Mouse (Mus musculus): Measurements from ENCODE around the gene Gpa33. TPM values are rescaled to one million over a fixed set of nuclear protein-coding genes. Genes with fewer than 3 reads are reported as not detected.

Gpa33 gene
- polyA plus RNA-seq, 1 experiment from 2014 or later = 0.38 TPM

DNA sequence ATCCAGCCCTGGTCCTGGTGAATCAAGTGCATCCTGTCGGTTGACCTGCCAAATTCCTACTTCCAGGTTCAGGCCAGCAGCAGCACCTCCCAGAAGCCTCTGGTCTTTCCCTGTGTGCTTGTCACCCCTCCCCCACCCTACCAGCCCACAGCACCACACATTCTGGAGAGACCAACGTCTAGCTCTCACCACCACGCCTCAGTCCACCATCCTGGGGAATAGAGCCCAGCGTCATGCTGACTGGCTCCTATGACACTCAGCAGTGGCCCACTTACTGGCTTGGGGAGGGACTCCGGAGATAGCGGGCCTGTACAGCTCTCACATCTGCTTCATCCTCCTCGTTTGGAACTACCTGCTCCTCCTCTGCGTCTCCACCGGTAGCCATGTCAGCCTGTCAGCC is 3.2 kb upstream of the Gpa33 start:
- no peak for DNase-seq (ENCODE audit: low spot score, missing footprints)

DNA sequence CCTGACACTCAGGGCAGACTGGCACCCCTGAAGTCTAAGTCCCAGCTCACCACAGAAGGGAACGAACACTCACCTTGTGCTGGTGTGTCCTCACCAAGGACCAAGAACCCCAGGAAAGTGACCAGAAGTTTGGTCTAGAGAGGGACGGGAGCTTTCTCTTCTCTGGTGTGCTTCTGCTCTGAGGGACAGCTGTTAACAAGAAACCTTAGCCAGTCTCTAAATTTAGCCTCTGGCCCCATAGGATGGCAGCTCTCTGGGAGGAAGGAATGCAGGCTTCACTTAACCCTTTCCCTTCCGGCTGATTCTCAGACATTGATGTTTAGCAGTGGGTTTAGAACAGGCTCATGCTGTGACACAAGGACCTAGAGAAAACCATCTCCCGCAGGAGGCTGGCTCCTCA is 2.3 kb upstream of the Gpa33 start, which contains the start of gene Dusp27:
TSS of gene Dusp27 (minus strand) at position 204 of the 400 bp plus-strand sequence.
- 53% methylated on average over 4 of the region's 4 CpGs for WGBS
- no peaks in the 10 kb centered on the region for H3K36me3 ChIP-seq (ENCODE audit: control insufficient read depth, insufficient read depth, low read length)
- DNase-seq (ENCODE audit: low spot score, missing footprints) = peak; percentile 86
- H3K9me3 ChIP-seq (ENCODE audit: control insufficient read depth, low read length) = no peaks in the 10 kb centered on the region; the same call in 1 of the 2 replicates
- no peak within 1 kb of the TSS for H3K27ac ChIP-seq (ENCODE audit: low read depth, low read length)
- H3K4me1 ChIP-seq (ENCODE audit: control insufficient read depth, insufficient read depth, low read length) = no peaks in the 10 kb centered on the region
- no peak for ATAC-seq (ENCODE audit: low FRiP score)
- no peaks in the 10 kb centered on the region for H3K27me3 ChIP-seq (ENCODE audit: control insufficient read depth, insufficient read depth, low read length)
- H3K9ac ChIP-seq (ENCODE audit: low read length) = no peak within 1 kb of the TSS
- no peak within 1 kb of the TSS for H3K4me3 ChIP-seq (ENCODE audit: low read depth, low read length)
- no peak within 1 kb of the TSS for H3K4me2 ChIP-seq

More for the DNA sequence above, 3.2 kb upstream of the Gpa33 start:
- Histone ChIP-seq H3K4me2 (no peak overlapping the region), H3K9me3 (ENCODE audit: control insufficient read depth, low read length) (no peaks in the 10 kb centered on the region; the same call in 1 of the 2 replicates), H3K4me3 (ENCODE audit: low read depth, low read length) (no peak overlapping the region), H3K4me1 (ENCODE audit: control insufficient read depth, insufficient read depth, low read length) (no peaks in the 10 kb centered on the region), H3K9ac (ENCODE audit: low read length) (no peak overlapping the region), H3K27me3 (ENCODE audit: control insufficient read depth, insufficient read depth, low read length) (no peaks in the 10 kb centered on the region), H3K36me3 (ENCODE audit: control insufficient read depth, insufficient read depth, low read length) (no peaks in the 10 kb centered on the region), H3K27ac (ENCODE audit: low read depth, low read length) (no peak overlapping the region)
- WGBS = 69% methylated on average over 9 of the region's 9 CpGs
- no peak for ATAC-seq (ENCODE audit: low FRiP score)

DNA sequence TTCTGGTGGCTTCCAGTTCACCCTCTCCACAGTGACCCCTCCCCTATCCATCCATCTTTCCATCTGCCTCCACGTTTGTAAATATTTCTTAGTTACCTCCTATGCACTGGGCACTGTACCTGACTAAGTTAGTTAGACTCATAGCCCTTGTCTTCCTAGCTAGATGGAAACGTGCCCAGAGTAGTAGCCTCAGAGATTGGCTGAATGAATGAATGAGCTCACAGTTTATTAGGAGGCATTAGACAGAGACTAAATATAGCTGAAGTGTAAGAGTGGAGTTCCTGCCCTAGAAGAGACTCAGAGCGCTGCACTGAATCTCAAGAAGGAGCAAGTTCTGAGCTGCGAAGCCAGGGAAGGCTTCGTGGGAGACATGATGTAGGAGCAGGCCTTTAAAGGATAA is 1.5 kb upstream of the Gpa33 start:
- Histone ChIP-seq H3K27me3 (ENCODE audit: control insufficient read depth, insufficient read depth, low read length) (no peaks in the 10 kb centered on the region), H3K9ac (ENCODE audit: low read length) (no peak overlapping the region), H3K4me2 (no peak overlapping the region), H3K4me3 (ENCODE audit: low read depth, low read length) (no peak overlapping the region), H3K4me1 (ENCODE audit: control insufficient read depth, insufficient read depth, low read length) (no peaks in the 10 kb centered on the region), H3K9me3 (ENCODE audit: control insufficient read depth, low read length) (no peaks in the 10 kb centered on the region), H3K27ac (ENCODE audit: low read depth, low read length) (no peak overlapping the region), H3K36me3 (ENCODE audit: control insufficient read depth, insufficient read depth, low read length) (no peaks in the 10 kb centered on the region)
- DNase-seq (ENCODE audit: low spot score, missing footprints) = no peak
- 92% methylated on average over 5 of the region's 5 CpGs for WGBS
- ATAC-seq (ENCODE audit: low FRiP score) = no peak

DNA sequence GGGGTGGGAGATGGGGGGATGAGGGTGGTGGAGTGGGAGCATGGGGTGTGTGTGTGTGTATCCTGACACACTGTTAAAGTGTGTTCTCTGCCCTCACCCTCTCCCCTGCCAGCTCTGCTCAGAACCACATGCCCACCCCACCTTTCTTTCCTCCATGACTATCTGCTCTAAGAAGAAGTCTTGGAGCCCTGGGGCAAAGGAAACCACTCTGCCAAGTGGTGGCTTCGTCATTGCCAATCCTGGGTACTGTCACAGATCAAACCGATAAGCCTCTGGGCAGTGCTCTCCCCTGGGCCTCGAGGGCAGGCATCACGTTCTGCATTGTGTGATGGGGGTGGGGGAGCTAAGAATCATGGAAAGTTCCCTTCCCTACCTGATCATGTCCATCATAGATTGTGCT is 2.3 kb downstream of the Gpa33 start:
- H3K4me3 ChIP-seq (ENCODE audit: low read depth, low read length) = no peak overlapping the region
- H3K27me3 ChIP-seq (ENCODE audit: control insufficient read depth, insufficient read depth, low read length) = no peaks in the 10 kb centered on the region
- no peak overlapping the region for H3K27ac ChIP-seq (ENCODE audit: low read depth, low read length)
- 66% methylated on average over 4 of the region's 4 CpGs for WGBS
- H3K9ac ChIP-seq (ENCODE audit: low read length) = no peak overlapping the region
- H3K4me2 ChIP-seq = no peak overlapping the region
- no peaks in the 10 kb centered on the region for H3K9me3 ChIP-seq (ENCODE audit: control insufficient read depth, low read length)
- DNase-seq (ENCODE audit: low spot score, missing footprints) (no peak), ATAC-seq (ENCODE audit: low FRiP score) (no peak)
- no peaks in the 10 kb centered on the region for H3K36me3 ChIP-seq (ENCODE audit: control insufficient read depth, insufficient read depth, low read length)
- H3K4me1 ChIP-seq (ENCODE audit: control insufficient read depth, insufficient read depth, low read length) = no peaks in the 10 kb centered on the region

DNA sequence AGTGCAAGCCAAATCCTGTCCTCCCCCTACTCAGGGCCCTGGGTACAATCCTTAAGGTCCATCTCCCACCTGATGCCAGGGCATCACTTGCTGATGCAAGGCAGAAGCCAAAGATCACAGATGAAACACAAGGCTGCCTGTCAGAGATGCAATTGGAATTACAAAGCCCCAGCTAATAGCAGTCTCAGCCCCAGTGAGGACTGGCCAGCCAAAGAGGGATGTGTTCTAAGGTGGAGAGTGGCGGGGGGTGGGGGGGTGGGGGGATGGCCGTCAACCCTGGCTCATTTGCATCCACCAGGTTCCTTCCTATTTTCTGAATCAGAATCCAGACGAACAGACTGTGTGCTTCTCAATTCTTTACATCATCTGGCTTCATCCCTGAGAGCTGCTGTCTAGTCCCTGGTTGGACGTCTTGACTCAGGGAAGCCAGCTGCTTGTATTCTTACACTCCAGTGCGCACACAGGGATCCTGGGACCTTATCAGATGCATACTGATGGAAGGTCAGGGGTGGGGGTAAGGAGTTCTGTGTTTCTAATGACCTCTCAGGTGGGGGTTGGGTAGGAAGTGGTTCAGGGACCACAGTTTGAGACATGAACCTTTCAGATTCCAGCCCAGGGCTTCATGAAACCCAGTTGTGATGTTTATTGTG is 5.2 kb downstream of the Gpa33 start:
- 44% methylated on average over 5 of the region's 5 CpGs for WGBS
- ATAC-seq (ENCODE audit: low FRiP score) = no peak; the same call in 1 of the 2 replicates
- DNase-seq (ENCODE audit: low spot score, missing footprints) = no peak

DNA sequence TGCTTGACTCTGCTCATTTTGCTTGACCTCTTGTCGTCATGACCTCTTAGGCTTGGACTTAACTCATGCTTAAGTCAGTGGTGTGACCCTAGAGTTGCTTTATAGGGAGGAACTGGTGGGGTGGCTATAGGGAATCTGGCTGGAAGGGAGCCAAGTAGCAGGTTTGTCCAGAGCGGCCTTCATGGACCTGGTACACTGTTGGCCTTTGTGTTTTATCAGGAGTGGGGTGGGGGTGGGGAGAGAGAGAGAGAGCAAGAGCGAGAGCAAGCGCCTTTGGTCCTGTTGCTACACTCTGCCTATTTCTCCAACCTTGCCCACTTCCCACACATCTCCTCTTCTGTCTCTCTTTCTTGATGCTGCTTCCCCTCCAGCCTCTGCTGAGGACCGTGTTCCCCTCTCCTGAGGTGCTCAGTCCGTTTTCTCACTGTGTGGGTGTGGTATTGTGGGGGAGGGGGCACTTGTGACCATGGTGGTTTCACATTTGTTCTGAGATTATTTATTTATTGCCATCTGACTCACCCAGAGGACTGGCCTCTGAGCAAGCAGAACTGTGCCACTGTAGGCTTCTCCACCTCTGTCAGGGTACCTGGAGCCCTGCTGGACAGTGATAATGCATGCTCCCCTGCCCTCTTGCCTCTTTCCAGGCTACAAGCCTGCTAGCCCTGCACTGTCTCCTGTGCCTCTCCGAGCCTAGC is 7.4 kb downstream of the Gpa33 start:
- Histone ChIP-seq H3K9me3 (ENCODE audit: control insufficient read depth, low read length) (no peaks in the 10 kb centered on the region), H3K4me3 (ENCODE audit: low read depth, low read length) (no peak overlapping the region), H3K4me1 (ENCODE audit: control insufficient read depth, insufficient read depth, low read length) (no peaks in the 10 kb centered on the region), H3K36me3 (ENCODE audit: control insufficient read depth, insufficient read depth, low read length) (no peaks in the 10 kb centered on the region), H3K27ac (ENCODE audit: low read depth, low read length) (no peak overlapping the region), H3K27me3 (ENCODE audit: control insufficient read depth, insufficient read depth, low read length) (no peaks in the 10 kb centered on the region), H3K9ac (ENCODE audit: low read length) (no peak overlapping the region), H3K4me2 (no peak overlapping the region)
- DNase-seq (ENCODE audit: low spot score, missing footprints) (no peak), ATAC-seq (ENCODE audit: low FRiP score) (no peak; the same call in 1 of the 2 replicates)
- 79% methylated on average over 7 of the region's 7 CpGs for WGBS

More for the DNA sequence above, 5.2 kb downstream of the Gpa33 start:
- Histone ChIP-seq H3K27ac (ENCODE audit: low read depth, low read length) (no peak overlapping the region), H3K9me3 (ENCODE audit: control insufficient read depth, low read length) (no peaks in the 10 kb centered on the region), H3K9ac (ENCODE audit: low read length) (no peak overlapping the region), H3K4me3 (ENCODE audit: low read depth, low read length) (no peak overlapping the region), H3K36me3 (ENCODE audit: control insufficient read depth, insufficient read depth, low read length) (no peaks in the 10 kb centered on the region), H3K4me1 (ENCODE audit: control insufficient read depth, insufficient read depth, low read length) (no peaks in the 10 kb centered on the region), H3K27me3 (ENCODE audit: control insufficient read depth, insufficient read depth, low read length) (no peaks in the 10 kb centered on the region), H3K4me2 (no peak overlapping the region)

DNA sequence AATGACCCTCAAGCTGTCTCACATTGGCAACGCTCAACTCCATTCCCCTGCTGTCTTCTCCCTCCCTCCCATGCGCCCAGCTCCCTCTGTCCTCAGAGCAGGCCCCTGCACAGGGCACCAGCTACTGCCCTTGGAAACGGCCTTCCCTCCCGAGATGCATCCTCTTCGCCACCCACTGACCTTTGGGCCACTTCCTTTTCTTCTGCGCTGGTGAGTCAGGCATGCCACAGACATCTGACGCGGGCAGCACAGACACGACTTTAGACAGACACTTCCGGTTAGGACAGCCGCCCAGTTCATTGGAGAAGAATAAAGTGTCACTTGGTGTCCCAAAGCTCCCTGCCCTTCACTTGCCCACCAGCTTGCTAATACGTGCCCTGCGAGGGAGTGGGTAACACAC is 8.1 kb downstream of the Gpa33 start:
- H3K4me3 ChIP-seq (ENCODE audit: low read depth, low read length) = no peak overlapping the region
- H3K4me1 ChIP-seq (ENCODE audit: control insufficient read depth, insufficient read depth, low read length) = no peaks in the 10 kb centered on the region
- no peak for ATAC-seq (ENCODE audit: low FRiP score)
- no peaks in the 10 kb centered on the region for H3K27me3 ChIP-seq (ENCODE audit: control insufficient read depth, insufficient read depth, low read length)
- no peak overlapping the region for H3K27ac ChIP-seq (ENCODE audit: low read depth, low read length)
- no peaks in the 10 kb centered on the region for H3K9me3 ChIP-seq (ENCODE audit: control insufficient read depth, low read length)
- no peak overlapping the region for H3K9ac ChIP-seq (ENCODE audit: low read length)
- H3K36me3 ChIP-seq (ENCODE audit: control insufficient read depth, insufficient read depth, low read length) = no peaks in the 10 kb centered on the region
- no peak overlapping the region for H3K4me2 ChIP-seq
- no peak for DNase-seq (ENCODE audit: low spot score, missing footprints)
- 79% methylated on average over 13 of the region's 13 CpGs for WGBS

DNA sequence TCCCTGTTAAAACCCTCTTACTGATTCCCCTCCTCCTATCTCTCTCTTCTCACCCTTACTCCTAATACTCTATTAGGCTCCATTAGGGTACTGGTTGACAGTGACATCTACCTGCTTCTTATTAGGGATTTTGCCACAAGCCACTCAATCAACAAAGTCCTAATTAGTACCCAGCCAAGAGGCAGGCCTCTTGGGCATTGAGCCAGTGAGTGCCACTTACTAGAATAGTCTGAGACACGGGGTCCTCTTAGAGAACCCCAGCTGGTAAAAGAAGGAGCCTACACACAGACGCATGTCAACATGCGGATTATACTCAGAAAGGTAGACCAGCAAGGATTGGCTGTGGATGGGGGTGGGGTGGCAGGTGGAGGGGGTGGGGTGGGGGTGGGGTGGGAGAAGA is 9.1 kb downstream of the Gpa33 start:
- DNase-seq (ENCODE audit: low spot score, missing footprints) (no peak), ATAC-seq (ENCODE audit: low FRiP score) (no peak)
- Histone ChIP-seq H3K4me3 (ENCODE audit: low read depth, low read length) (no peak overlapping the region), H3K9me3 (ENCODE audit: control insufficient read depth, low read length) (no peaks in the 10 kb centered on the region), H3K9ac (ENCODE audit: low read length) (no peak overlapping the region), H3K27ac (ENCODE audit: low read depth, low read length) (no peak overlapping the region), H3K4me1 (ENCODE audit: control insufficient read depth, insufficient read depth, low read length) (no peaks in the 10 kb centered on the region), H3K4me2 (no peak overlapping the region), H3K27me3 (ENCODE audit: control insufficient read depth, insufficient read depth, low read length) (no peaks in the 10 kb centered on the region), H3K36me3 (ENCODE audit: control insufficient read depth, insufficient read depth, low read length) (no peaks in the 10 kb centered on the region)
- WGBS = 94% methylated on average over 3 of the region's 3 CpGs

DNA sequence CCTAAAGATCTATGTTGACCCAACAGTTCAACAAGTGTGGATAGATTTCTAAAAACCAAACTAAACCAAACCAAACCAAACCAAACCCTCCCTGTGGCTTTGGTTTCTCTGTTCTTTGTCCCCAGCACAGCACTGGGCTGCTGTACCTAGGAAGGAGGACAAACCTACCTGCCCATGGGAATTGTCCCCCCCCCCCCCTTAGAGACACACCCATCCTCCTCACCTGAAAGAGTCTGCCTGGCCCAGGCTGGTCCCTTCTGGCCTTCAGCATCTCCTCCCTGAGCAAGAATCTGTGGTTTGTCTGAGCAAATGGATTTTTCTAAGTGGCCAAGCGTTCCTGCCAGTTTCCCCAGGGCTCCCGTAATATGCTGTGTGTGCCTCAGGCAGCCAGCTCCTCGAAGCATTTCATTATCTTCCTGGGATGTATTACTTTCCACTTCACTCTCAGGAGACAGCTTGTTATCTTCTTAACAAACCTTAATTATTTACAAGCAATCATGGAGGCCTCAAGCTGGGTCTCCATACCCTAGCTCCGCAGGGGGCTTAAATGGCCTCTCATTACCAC is 9.7 kb downstream of the Gpa33 start:
- no peaks in the 10 kb centered on the region for H3K36me3 ChIP-seq (ENCODE audit: control insufficient read depth, insufficient read depth, low read length)
- no peak overlapping the region for H3K9ac ChIP-seq (ENCODE audit: low read length)
- H3K9me3 ChIP-seq (ENCODE audit: control insufficient read depth, low read length) = no peaks in the 10 kb centered on the region
- H3K4me1 ChIP-seq (ENCODE audit: control insufficient read depth, insufficient read depth, low read length) = no peaks in the 10 kb centered on the region
- H3K27ac ChIP-seq (ENCODE audit: low read depth, low read length) = no peak overlapping the region
- H3K4me2 ChIP-seq = no peak overlapping the region
- 63% methylated on average over 4 of the region's 4 CpGs for WGBS
- H3K27me3 ChIP-seq (ENCODE audit: control insufficient read depth, insufficient read depth, low read length) = no peaks in the 10 kb centered on the region
- H3K4me3 ChIP-seq (ENCODE audit: low read depth, low read length) = no peak overlapping the region
- ATAC-seq (ENCODE audit: low FRiP score) (no peak), DNase-seq (ENCODE audit: low spot score, missing footprints) (no peak)

Data from midbrain, embryonic 11.5 days (tissue).